Mouse (Mus musculus) limb, embryonic 14.5 days (tissue): ENCODE results near the gene Wdtc1. TPM values are rescaled to one million over a fixed set of nuclear protein-coding genes. Genes with fewer than 3 reads are reported as not detected.

Experiments
- ATAC-seq: fragments of 200-750 bp; cut with Nextera tagmentation; 2 replicates; pipeline ENCODE4 v1.8.0; 2017; ENCODE audit warnings: low read depth, moderate number of reproducible peaks, moderate TSS enrichment; ENCODE audit not compliant: low FRiP score
- DNase-seq: peaks from one replicate; pipeline ENCODE4 v3.0.0-alpha.2; 2015; ENCODE audit warnings: low spot score
- H3K27ac ChIP-seq: fragments of 300-500 bp; sonication (generic); replicated peaks from 2 replicates; pipeline ENCODE4 v1.5.1; 2014; ENCODE audit warnings: low read depth, mild to moderate bottlenecking, low read length, moderate library complexity, mixed read lengths
- H3K27me3 ChIP-seq: fragments of 300-500 bp; sonication (generic); 2 replicates; pipeline ENCODE4 v1.6.1; 2014; ENCODE audit warnings: low read length, mixed read lengths; ENCODE audit not compliant: control insufficient read depth, insufficient read depth
- H3K36me3 ChIP-seq: fragments of 300-500 bp; sonication (generic); 2 replicates; pipeline ENCODE4 v1.6.1; 2014; ENCODE audit warnings: mild to moderate bottlenecking, low read length, moderate library complexity, mixed read lengths; ENCODE audit not compliant: control insufficient read depth, insufficient read depth
- H3K4me1 ChIP-seq: fragments of 300-500 bp; sonication (generic); 2 replicates; pipeline ENCODE4 v1.6.1; 2014; ENCODE audit warnings: antibody characterized with exemption, low read length, mixed read lengths; ENCODE audit not compliant: control insufficient read depth, insufficient read depth
- H3K4me2 ChIP-seq: fragments of 300-500 bp; sonication (generic); replicated peaks from 2 replicates; pipeline ENCODE4 v1.6.1; 2014; ENCODE audit warnings: low read depth, mild to moderate bottlenecking, low read length, moderate library complexity; ENCODE audit not compliant: severe bottlenecking
- H3K4me3 ChIP-seq: fragments of 300-500 bp; sonication (generic); replicated peaks from 2 replicates; pipeline ENCODE4 v1.5.1; 2014; ENCODE audit warnings: low read length
- H3K9ac ChIP-seq: fragments of 300-500 bp; sonication (generic); 2 replicates; pipeline ENCODE4 v1.6.1; 2014; ENCODE audit warnings: mild to moderate bottlenecking, low read depth, low read length, moderate library complexity; ENCODE audit not compliant: severe bottlenecking
- H3K9me3 ChIP-seq: fragments of 300-500 bp; sonication (generic); 2 replicates; pipeline ENCODE4 v1.6.1; 2016; ENCODE audit warnings: low read length; ENCODE audit not compliant: control insufficient read depth
- POLR2A ChIP-seq: fragments of 200-500 bp; IDR thresholded peaks from 2 replicates; pipeline ENCODE4 v1.8.0; 2012; ENCODE audit warnings: inconsistent platforms, mild to moderate bottlenecking, moderate library complexity, borderline replicate concordance; ENCODE audit not compliant: insufficient read depth, insufficient read length; ENCODE audit errors: extremely low read depth
- WGBS: fragments of 180-500 bp; shearing (Covaris S2); extraction: QIAGEN DNeasy Blood & Tissue Kit; methylation state at CpG from one replicate; pipeline ENCODE4 v1.1.7; 2014; 5-methylcytosine and 5-hydroxymethylcytosine counted together
- polyA plus RNA-seq, 2 experiments: library from polyadenylated mRNA; depleted of rRNA in 1 of 2; stranded (reverse) in 1 of 2; unstranded in 1 of 2; fragments of >200 nt; fragmentation: Nextera tagmentation in 1 of 2; extraction: Ambion mirVana in 1 of 2; gene quantifications; 2 replicates each; pipeline versions ENCODE4 v1.2.1 to v1.2.3; 2012 to 2014

The Wdtc1 gene
- polyA plus RNA-seq, 2 experiments, result 17.6 to 27.8 TPM

GRCm38 (mm10) chr4:133346577-133346976 is 6.7 kb downstream of the Wdtc1 start:
- 68% methylated on average over 4 of the region's 4 CpGs for WGBS
- no peak overlapping the region for H3K4me3 ChIP-seq
- no peak for ATAC-seq
- DNase-seq, result no peak
- TF ChIP-seq POLR2A, result no peak
- no peaks in the 10 kb centered on the region for H3K4me1 ChIP-seq
- no peaks in the 10 kb centered on the region for H3K9me3 ChIP-seq
- H3K9ac ChIP-seq, result no peak overlapping the region
- H3K27ac ChIP-seq, result no peak overlapping the region
- H3K36me3 ChIP-seq, result no peaks in the 10 kb centered on the region
- no peaks in the 10 kb centered on the region for H3K27me3 ChIP-seq
- H3K4me2 ChIP-seq, result no peak overlapping the region

- Histone ChIP-seq H3K4me2 (no peak overlapping the region), H3K4me3 (no peak overlapping the region), H3K9me3 (no peaks in the 10 kb centered on the region), H3K9ac (no peak overlapping the region), H3K27me3 (no peaks in the 10 kb centered on the region), H3K36me3 (no peaks in the 10 kb centered on the region), H3K27ac (no peak overlapping the region), H3K4me1 (no peaks in the 10 kb centered on the region)
- DNase-seq (no peak), ATAC-seq (no peak)
- 85% methylated on average over 6 of the region's 6 CpGs for WGBS
- TF ChIP-seq POLR2A, result no peak
These were observed 7.6 kb downstream of the Wdtc1 start for GRCm38 (mm10) chr4:133345702-133346101.

GRCm38 (mm10) chr4:133344112-133344511 is 9.2 kb downstream of the Wdtc1 start:
- no peaks in the 10 kb centered on the region for H3K4me1 ChIP-seq
- H3K36me3 ChIP-seq, result no peaks in the 10 kb centered on the region
- WGBS, result 13% methylated on average over 4 of the region's 4 CpGs
- no peak overlapping the region for H3K4me2 ChIP-seq
- ATAC-seq (no peak), DNase-seq (peak; percentile 41)
- no peaks in the 10 kb centered on the region for H3K9me3 ChIP-seq
- no peak overlapping the region for H3K4me3 ChIP-seq
- H3K9ac ChIP-seq, result no peak overlapping the region
- TF ChIP-seq POLR2A, result no peak
- no peak overlapping the region for H3K27ac ChIP-seq
- no peaks in the 10 kb centered on the region for H3K27me3 ChIP-seq

DNA sequence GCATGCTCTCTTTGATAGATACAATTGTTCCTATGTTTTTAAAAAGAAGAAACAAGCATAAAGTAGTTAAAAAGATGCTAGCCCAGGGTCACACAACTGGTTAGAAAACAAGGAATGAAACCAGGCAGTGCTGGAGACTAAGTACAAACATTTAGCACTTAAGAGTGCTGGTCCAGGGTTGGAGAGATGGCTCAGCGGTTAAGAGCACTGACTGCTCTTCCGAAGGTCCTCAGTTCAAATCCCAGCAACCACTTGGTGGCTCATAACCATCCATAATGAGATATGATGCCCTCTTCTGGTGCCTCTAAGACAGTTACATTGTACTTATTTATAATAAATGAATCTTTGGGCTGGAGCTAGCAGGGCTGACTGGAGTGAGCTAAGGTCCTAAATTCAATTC is 13.1 kb downstream of the Wdtc1 start:
- Histone ChIP-seq H3K4me1 (peaks cover 5% of the 10 kb centered on the region; the same call in 1 of the 2 replicates), H3K4me2 (no peak overlapping the region), H3K9me3 (no peaks in the 10 kb centered on the region), H3K4me3 (no peak overlapping the region), H3K27me3 (no peaks in the 10 kb centered on the region), H3K27ac (no peak overlapping the region), H3K36me3 (no peaks in the 10 kb centered on the region), H3K9ac (no peak overlapping the region)
- no peak for DNase-seq
- no peak for TF ChIP-seq POLR2A
- ATAC-seq, result no peak
- WGBS, result 80% methylated on average over 2 of the region's 2 CpGs

- ATAC-seq (peak; percentile 97), DNase-seq (peak; percentile 94)
- Histone ChIP-seq H3K9me3 (no peaks in the 10 kb centered on the region), H3K36me3 (no peaks in the 10 kb centered on the region), H3K27me3 (no peaks in the 10 kb centered on the region), H3K4me1 (peaks cover 5% of the 10 kb centered on the region; the same call in 1 of the 2 replicates), H3K4me2 (peak overlapping the region; percentile 74), H3K27ac (peak overlapping the region; percentile 50; the same call in 1 of the 2 replicates), H3K9ac (peak overlapping the region; percentile 80), H3K4me3 (peak overlapping the region; percentile 89)
- WGBS, result 1% methylated on average over 45 of the region's 60 CpGs
- 0 out of 2 replicates have a peak, but pooled peaks have one; percentile 18 for TF ChIP-seq POLR2A
These were observed 14.0 kb downstream of the Wdtc1 start for GRCm38 (mm10) chr4:133339148-133339749.

GRCm38 (mm10) chr4:133338521-133339095 is 14.7 kb downstream of the Wdtc1 start:
- Histone ChIP-seq H3K4me1 (peaks cover 5% of the 10 kb centered on the region; the same call in 1 of the 2 replicates), H3K9ac (peak overlapping the region; percentile 80), H3K36me3 (no peaks in the 10 kb centered on the region), H3K9me3 (no peaks in the 10 kb centered on the region), H3K27ac (peak overlapping the region; percentile 50; the same call in 1 of the 2 replicates), H3K27me3 (no peaks in the 10 kb centered on the region), H3K4me3 (peak overlapping the region; percentile 89), H3K4me2 (peak overlapping the region; percentile 74)
- WGBS, result 2% methylated on average over 35 of the region's 39 CpGs
- ATAC-seq, result no peak
- no peak for TF ChIP-seq POLR2A
- no peak for DNase-seq
